Mouse (Mus musculus) R1 (cell line): ENCODE measurements around the gene Nepn.

Experiments
- DNase-seq: peaks from one replicate; pipeline ENCODE4 v3.0.0-alpha.2; 2018; ENCODE audit warnings: low read depth, low spot score

Gene Nepn

DNA sequence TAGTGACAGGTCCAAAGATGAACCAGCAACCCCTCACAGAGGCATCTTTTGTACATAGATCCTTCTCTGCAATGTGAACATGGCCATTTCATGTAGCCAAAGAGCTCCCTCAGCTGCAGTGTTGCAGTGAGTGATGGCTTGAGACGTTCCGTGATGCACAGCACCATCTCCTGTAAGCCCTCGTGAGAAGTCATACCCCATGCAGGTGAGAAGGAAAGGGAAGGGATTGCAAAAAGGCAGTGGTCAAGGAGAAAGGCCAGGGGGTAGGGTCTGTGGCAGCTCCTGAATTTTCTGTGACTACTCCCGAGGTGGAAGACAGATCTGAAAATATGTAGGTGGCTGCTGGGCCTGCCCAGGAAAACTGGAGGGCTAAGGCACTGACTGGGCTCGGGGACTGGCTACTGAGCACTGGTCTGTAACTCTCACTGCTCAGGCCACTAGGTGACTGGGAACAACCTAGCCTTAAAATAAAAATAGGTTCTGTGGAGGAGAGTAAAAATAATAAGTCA, at the start of gene Nepn:
Gene Nepn (plus strand): TSS at position 51 of the 509 bp plus-strand sequence.
- DNase-seq, result no peak

GRCm38 (mm10) chr10:52343324-52343723, 45.4 kb upstream of the Nepn start:
- peak; percentile 74 for DNase-seq

DNA sequence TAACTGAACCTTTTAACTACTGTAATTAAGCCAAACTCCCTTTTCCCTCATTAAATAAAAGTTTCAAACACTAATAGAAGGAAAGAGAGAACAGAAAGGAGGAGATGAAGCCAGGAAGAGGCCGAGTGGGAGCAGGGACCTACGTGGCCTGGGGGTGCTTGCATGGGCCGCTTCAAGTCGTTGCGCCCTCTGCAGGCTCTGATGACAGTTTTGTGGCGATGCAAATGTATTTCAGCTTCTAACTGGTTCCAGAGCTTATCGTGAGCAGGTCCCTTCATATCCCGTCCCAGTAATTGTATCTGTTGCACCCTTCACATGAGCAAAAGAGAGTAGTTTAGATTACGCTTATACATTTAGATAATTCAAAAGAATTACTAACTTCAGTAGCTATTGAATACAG, 35.6 kb upstream of the Nepn start:
- DNase-seq, result peak; percentile 77

GRCm38 (mm10) chr10:52358467-52358866, 30.3 kb upstream of the Nepn start, which contains the start of gene Gm26741:
TSS of gene Gm26741 (plus strand) at chr10:52358767.
- no peak for DNase-seq

GRCm38 (mm10) chr10:52360241-52360735, 28.5 kb upstream of the Nepn start:
- peak; percentile 18 for DNase-seq

GRCm38 (mm10) chr10:52360862-52361609, 27.7 kb upstream of the Nepn start:
- DNase-seq, result no peak

GRCm38 (mm10) chr10:52368376-52368775, 20.4 kb upstream of the Nepn start:
- no peak for DNase-seq

DNA sequence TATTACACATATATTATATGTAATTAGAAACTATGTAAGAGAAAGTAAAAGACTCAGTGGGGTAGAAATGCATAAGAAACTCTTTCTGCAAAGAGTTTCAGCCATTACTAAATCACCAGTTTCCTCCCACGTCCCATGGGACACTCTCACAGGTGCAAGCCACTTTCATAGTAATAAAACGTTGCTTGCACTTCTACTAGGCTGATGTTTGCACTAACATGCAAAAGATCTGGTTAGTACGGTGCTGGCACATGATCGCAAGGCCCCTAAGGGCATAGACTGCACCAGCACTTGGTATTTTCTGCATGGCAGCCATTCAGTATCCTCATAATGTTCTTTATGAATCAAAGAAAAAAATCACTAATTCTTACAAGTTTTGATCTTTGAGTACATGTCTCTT, 14.9 kb upstream of the Nepn start:
- no peak for DNase-seq

- DNase-seq, result no peak
These were observed 14.1 kb upstream of the Nepn start for GRCm38 (mm10) chr10:52374651-52375050.

GRCm38 (mm10) chr10:52376422-52376821, 12.3 kb upstream of the Nepn start:
- no peak for DNase-seq

- no peak for DNase-seq
These were observed 11.0 kb upstream of the Nepn start for GRCm38 (mm10) chr10:52377813-52378212.

DNA sequence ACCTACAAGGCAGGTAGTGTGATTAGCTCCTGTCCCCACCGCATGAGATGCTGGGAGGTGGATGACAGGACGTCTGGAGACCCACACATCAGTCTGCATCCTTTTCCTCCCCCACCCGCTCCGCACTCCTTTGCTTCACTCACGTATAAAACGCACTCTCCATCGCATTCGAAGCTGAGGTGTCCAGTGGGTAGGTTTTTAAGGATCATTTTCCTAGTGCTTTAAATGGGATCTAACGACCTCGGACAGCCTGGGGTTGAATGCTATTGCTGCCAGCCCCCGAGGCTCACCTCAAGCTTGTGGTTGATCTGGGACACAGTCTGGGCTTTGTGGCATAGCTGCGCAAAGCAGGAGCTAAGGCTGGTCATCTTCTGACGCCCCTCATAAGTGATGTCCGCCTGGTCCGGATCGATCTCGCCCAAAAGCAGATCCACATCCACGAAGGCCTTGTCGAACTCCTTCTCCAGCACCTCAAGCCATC, 7.4 kb upstream of the Nepn start:
- peak; percentile 54 for DNase-seq

GRCm38 (mm10) chr10:52381845-52382591, 6.8 kb upstream of the Nepn start, which contains the start of gene Gopc:
TSS of gene Gopc (minus strand) at chr10:52382124.
- peak; percentile 98 for DNase-seq

GRCm38 (mm10) chr10:52383022-52383421, 5.8 kb upstream of the Nepn start:
- no peak for DNase-seq

GRCm38 (mm10) chr10:52383522-52383921, 5.2 kb upstream of the Nepn start:
- DNase-seq, result no peak

DNA sequence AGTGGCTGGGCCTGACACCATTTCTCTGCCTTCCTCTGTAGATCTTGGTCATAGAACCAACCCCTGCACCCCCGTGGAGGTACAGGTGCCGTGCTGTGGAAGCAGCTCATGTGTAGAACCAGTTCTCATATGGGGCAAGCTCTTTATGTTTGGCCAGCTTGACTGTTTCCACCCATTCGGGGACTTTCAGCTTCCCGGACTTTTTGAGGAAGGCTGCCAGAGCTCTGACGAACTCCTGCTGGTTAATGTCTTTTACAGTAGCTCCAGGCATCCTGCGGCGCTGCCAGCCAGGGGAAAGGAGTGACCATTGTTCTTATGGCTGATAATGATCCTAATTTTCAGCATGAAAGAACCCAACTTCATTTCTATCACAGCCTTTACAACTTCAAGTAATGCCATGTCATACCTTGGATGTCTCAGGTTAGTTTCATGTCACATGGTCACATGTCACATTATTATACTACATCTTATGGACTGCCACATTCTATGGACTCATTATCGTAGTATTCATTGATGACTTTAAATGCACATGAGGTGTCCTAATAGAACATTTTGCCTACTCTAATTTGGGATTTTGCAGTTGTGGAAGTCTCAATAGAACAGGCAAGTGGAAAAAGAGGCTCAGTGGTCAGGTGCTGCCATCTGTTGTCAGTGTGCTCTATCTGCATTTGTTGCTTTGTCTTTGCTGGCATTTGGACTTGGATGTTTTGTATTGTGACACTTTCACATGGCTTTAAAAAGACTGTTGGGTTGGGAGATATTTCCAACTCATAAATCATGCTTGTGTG, 3.8 kb upstream of the Nepn start:
- DNase-seq, result peak; percentile 65

DNA sequence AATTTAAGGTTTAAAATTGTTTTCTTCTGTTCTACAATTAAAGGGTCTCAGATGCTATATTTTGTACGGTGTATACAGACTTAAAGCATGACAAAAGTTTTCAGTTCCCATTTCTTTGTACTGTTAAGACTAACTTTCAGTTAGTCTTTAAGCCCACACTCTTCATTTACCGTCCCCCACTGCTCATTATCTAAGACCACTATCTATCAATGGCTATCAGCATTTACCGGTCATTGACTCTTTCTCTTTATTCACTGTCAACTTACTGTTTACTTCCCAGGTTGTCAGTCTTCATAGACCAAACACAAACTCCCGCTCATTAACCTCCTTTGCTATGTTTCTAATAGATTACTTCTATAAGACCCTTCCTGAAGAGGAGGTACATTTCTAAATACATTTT, 1.6 kb upstream of the Nepn start:
- DNase-seq, result no peak

GRCm38 (mm10) chr10:52389438-52389837, 666 bp downstream of the Nepn start:
- no peak for DNase-seq

- no peak for DNase-seq
These were observed 2.4 kb downstream of the Nepn start for GRCm38 (mm10) chr10:52391208-52391607.

DNA sequence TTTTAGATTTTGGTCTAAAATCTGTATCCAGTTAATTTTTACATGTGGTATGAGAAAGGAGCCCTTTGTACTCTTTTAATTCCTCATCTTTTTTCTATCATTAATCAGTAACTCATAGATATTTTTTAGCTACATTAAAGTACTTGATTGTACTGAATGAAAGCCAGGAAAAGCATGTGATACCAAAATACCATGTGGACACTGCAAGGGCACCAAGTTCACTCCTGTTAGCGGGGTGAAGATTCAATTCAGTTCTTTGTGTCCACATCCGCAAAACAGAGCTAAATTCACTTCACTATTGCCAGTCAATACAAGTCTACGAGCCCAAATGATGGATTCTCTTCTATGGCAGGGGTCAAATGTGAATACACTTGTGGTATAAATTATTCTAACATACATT, 7.9 kb downstream of the Nepn start:
- DNase-seq, result no peak

GRCm38 (mm10) chr10:52398715-52399114, 9.9 kb downstream of the Nepn start:
- DNase-seq, result no peak

GRCm38 (mm10) chr10:52399722-52400121, 10.9 kb downstream of the Nepn start:
- no peak for DNase-seq
